8 mouse cellular contexts compared by ENCODE assay signal in the genomic region with DNA sequence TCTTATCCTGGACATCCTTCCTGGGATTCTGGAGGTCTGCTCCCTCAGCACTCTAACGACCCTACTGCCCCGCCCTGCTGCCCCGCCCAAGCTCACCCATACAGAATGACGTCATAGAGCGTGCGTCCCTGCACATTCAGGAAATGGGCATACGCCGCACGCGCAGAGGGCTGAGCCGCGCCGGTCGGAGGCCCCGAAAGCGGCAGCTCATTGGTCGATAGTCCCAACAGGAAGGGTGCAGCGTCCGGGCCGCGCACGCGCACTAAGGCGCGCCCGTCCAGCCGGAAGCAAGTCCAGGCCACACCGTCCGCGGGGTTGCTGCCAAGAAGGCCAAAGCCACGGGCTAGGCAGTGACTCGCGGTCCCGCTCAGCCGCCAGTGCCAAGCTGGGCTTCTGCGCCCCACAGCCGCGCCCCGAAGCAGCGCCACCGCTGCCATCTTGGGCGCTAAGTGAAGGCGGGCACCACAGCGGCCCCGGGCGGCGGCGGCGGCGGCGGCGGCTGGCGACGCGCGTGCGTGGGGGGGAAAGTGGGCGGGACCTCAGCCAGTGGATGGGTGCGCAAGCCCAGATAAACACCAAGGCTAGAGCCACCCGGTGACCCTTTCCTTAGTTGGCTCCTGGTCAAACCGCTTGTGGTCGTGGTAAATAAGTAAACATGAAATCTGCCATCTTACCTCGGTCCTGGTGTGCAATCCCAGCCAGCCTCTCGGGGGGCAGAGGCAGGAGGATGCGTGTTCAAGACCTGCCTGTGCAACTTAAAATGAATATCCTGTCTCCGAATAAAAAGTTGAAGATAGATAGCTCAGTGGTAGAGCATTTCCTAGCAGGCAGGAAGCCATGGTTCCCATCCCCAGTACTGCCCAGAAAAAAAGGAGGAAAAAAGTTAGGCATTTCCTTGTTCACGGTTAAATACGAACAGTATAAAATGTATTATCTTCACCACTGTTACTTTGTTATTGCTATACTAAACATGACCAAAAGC. TPM values are rescaled to one million over a fixed set of nuclear protein-coding genes. Genes with fewer than 3 reads are reported as not detected.
DNase-seq lines count a peak whose midpoint lies in the region; ATAC-seq and TF ChIP-seq lines count a peak whose summit lies in the region.

Gene Iba57, minus strand, starts transcription at position 485 of the 982 bp plus-strand sequence.

- H3K27me3 ChIP-seq in forebrain, embryonic 16.5 days (replicated peaks; ENCODE audit: control insufficient read depth, insufficient read depth, low read length), result no peaks in the 10 kb centered on the region
- no peaks in the 10 kb centered on the region for H3K27me3 ChIP-seq in lung, embryonic 15.5 days

- H3K4me3 ChIP-seq in ES-E14 (ENCODE audit: insufficient read depth in 1 of 2, low read depth in 1 of 2, low read length in 2 of 2, poor library complexity in 1 of 2, severe bottlenecking in 1 of 2), result peak within 1 kb of the TSS; percentile 88
- peak within 1 kb of the TSS; percentile 80 for H3K4me3 ChIP-seq in forebrain, embryonic 16.5 days (replicated peaks; ENCODE audit: low read length)
- peak within 1 kb of the TSS; percentile 83 for H3K4me3 ChIP-seq in lung, embryonic 15.5 days

- H3K27ac ChIP-seq in ES-E14 (ENCODE audit: insufficient read depth, low read depth, low read length, poor library complexity, severe bottlenecking), result peak within 1 kb of the TSS; percentile 94
- H3K27ac ChIP-seq in forebrain, embryonic 16.5 days (ENCODE audit: low read length), result peak within 1 kb of the TSS; percentile 100
- H3K27ac ChIP-seq in lung, embryonic 15.5 days, result peak within 1 kb of the TSS; percentile 100

- 3% methylated on average over 60 of the region's 68 CpGs for WGBS in forebrain, embryonic 16.5 days
- 2% methylated on average over 67 of the region's 68 CpGs for WGBS in lung, embryonic 15.5 days

- in situ Hi-C loops in ES-E14 (cut with MboI; ENCODE audit: low sequenced_read_pairs in 2 of 2, unreplicated experiment in 2 of 2), result no loop called here

- peak within 1 kb of the TSS; percentile 95 for H3K9ac ChIP-seq in ES-E14 (ENCODE audit: insufficient read depth, low read depth, low read length, poor library complexity, severe bottlenecking)
- peak within 1 kb of the TSS; percentile 92 for H3K9ac ChIP-seq in forebrain, embryonic 16.5 days (replicated peaks; ENCODE audit: low read depth, low read length)
- H3K9ac ChIP-seq in lung, embryonic 15.5 days, result peak within 1 kb of the TSS; percentile 83

- no peaks in the 10 kb centered on the region for H3K9me3 ChIP-seq in ES-E14 (ENCODE audit: control insufficient read depth, insufficient read depth, low read depth, low read length)
- H3K9me3 ChIP-seq in forebrain, embryonic 16.5 days (ENCODE audit: control insufficient read depth, low read length), result no peaks in the 10 kb centered on the region
- H3K9me3 ChIP-seq in lung, embryonic 15.5 days, result no peaks in the 10 kb centered on the region

- peaks cover 0 to 9% of the 10 kb centered on the region in 2 experiments; a peak in 1 of 4 replicates for H3K4me1 ChIP-seq in ES-E14 (ENCODE audit: control insufficient read depth in 2 of 2, insufficient read depth in 2 of 2, low read length in 2 of 2, poor library complexity in 1 of 2)
- peaks cover 17% of the 10 kb centered on the region for H3K4me1 ChIP-seq in forebrain, embryonic 16.5 days (replicated peaks; ENCODE audit: control insufficient read depth, insufficient read depth, low read length)
- H3K4me1 ChIP-seq in lung, embryonic 15.5 days, result peaks cover 17% of the 10 kb centered on the region

- peak within 1 kb of the TSS; percentile 78 for H3K4me2 ChIP-seq in forebrain, embryonic 16.5 days (ENCODE audit: low read length)
- H3K4me2 ChIP-seq in lung, embryonic 15.5 days, result peak within 1 kb of the TSS; percentile 70

- H3K36me3 ChIP-seq in ES-E14 (ENCODE audit: control insufficient read depth, insufficient read depth, low read length, poor library complexity, severe bottlenecking), result no peaks in the 10 kb centered on the region
- no peaks in the 10 kb centered on the region for H3K36me3 ChIP-seq in forebrain, embryonic 16.5 days (ENCODE audit: control insufficient read depth, insufficient read depth)
- 0 out of 2 replicates have a peak, but pooled peaks cover under 1% of the 10 kb centered on the region for H3K36me3 ChIP-seq in lung, embryonic 15.5 days

- DNase-seq in ES-E14 (ENCODE audit: low read depth, low spot score), result peak; percentile 96
- DNase-seq in cerebellum, adult 11-12 months, result peak; percentile 100
- DNase-seq in heart, postnatal 4 days, result peak; percentile 97
- DNase-seq in layer of hippocampus, adult 8-10 months (ENCODE audit: low spot score in 2 of 2), result peak; percentile 99
- DNase-seq in ovary, adult 18-20 months (ENCODE audit: low spot score), result peak; percentile 99
- DNase-seq in thymus, postnatal 0 days (ENCODE audit: low spot score), result peak; percentile 98

- ATAC-seq in forebrain, embryonic 16.5 days, result peak; percentile 99
- ATAC-seq in lung, embryonic 15.5 days (ENCODE audit: borderline replicate concordance, extremely low read depth, low FRiP score, low TSS enrichment), result peak; percentile 99

TF ChIP-seq in ES-E14, 5 proteins besides CTCF, POLR2A, EP300 and RAD21:
- no peak for TF ChIP-seq ZNF384 (IDR thresholded peaks at IDR 0.05; ENCODE audit: low read depth, low read length)
- no peak for TF ChIP-seq ZC3H11A (IDR thresholded peaks at IDR 0.05; ENCODE audit: borderline replicate concordance, low read depth, low read length)
- peak; percentile 64; the same call in 1 of the 2 replicates for TF ChIP-seq HCFC1 (IDR thresholded peaks at IDR 0.05; ENCODE audit: borderline replicate concordance, insufficient read depth, low read length)

RNA-seq across cellular contexts. Expression of gene Iba57, which starts in this region (rescaled TPM):
- total RNA-seq in ES-E14 (2012; rRNA removed), result 3.2 and 4.7 TPM in 2 replicates
- polyA plus RNA-seq in forebrain, embryonic 16.5 days (2015; fragmentation: Nextera tagmentation; extraction: Ambion mirVana), result 7.9 and 8.0 TPM in 2 replicates
- total RNA-seq in heart, postnatal 4 days (2021), result 10 to 100 TPM; 12.9 to 13.1 TPM
- 10 to 100 TPM in 1 of 4 experiments, 1 to 10 TPM in 3; 5.9 to 10.2 (median 7.3) TPM for total RNA-seq in layer of hippocampus, adult 8-10 months (2022)
- 4.5 and 5.3 TPM in 2 replicates for polyA plus RNA-seq in lung, embryonic 15.5 days (2015; fragmentation: Nextera tagmentation; extraction: Ambion mirVana)
- 5.3 and 5.7 TPM in 2 replicates for polyA plus RNA-seq in thymus, postnatal 0 days (2015; fragmentation: Nextera tagmentation; extraction: Ambion mirVana)

Comparison
In these comparisons a context has a peak if more than half of its experiments do, and no peak if none do; other contexts are left out.
1. Peak in every context shown above with its lines: DNase-seq, ATAC-seq, H3K4me3 ChIP-seq and H3K27ac ChIP-seq.